Mouse (Mus musculus): ENCODE results near the gene Zfand3. TPM values are rescaled to one million over a fixed set of nuclear protein-coding genes. Genes with fewer than 3 reads are reported as not detected.

The Zfand3 gene
- polyA plus RNA-seq, 1 experiment from 2014 or later: 40.2 TPM

- Histone ChIP-seq H3K4me1 (ENCODE audit: control insufficient read depth, insufficient read depth, low read length) (peaks cover 9% of the 10 kb centered on the region; the same call in 1 of the 2 replicates), H3K9ac (ENCODE audit: low read depth, low read length) (no peak overlapping the region), H3K9me3 (ENCODE audit: control insufficient read depth, low read length) (no peaks in the 10 kb centered on the region), H3K4me3 (ENCODE audit: low read length) (no peak overlapping the region), H3K27me3 (replicated peaks; ENCODE audit: control insufficient read depth, insufficient read depth, low read length) (no peaks in the 10 kb centered on the region), H3K36me3 (ENCODE audit: control insufficient read depth, insufficient read depth, low read length) (no peaks in the 10 kb centered on the region), H3K4me2 (ENCODE audit: low read depth, low read length) (no peak overlapping the region), H3K27ac (ENCODE audit: low read length) (no peak overlapping the region)
- ATAC-seq: no peak
- WGBS: 48% methylated on average over 5 of the region's 5 CpGs
Measured at GRCm38 (mm10) chr17:30118036-30118435, 113.5 kb downstream of the Zfand3 start.

GRCm38 (mm10) chr17:30122278-30122677 is 117.7 kb downstream of the Zfand3 start:
- H3K4me1 ChIP-seq (ENCODE audit: control insufficient read depth, insufficient read depth, low read length): peaks cover 7% of the 10 kb centered on the region; the same call in 1 of the 2 replicates
- WGBS: 91% methylated on average over 3 of the region's 3 CpGs
- no peaks in the 10 kb centered on the region for H3K36me3 ChIP-seq (ENCODE audit: control insufficient read depth, insufficient read depth, low read length)
- no peaks in the 10 kb centered on the region for H3K27me3 ChIP-seq (replicated peaks; ENCODE audit: control insufficient read depth, insufficient read depth, low read length)
- H3K4me2 ChIP-seq (ENCODE audit: low read depth, low read length): no peak overlapping the region
- H3K9me3 ChIP-seq (ENCODE audit: control insufficient read depth, low read length): no peaks in the 10 kb centered on the region
- H3K27ac ChIP-seq (ENCODE audit: low read length): no peak overlapping the region
- no peak overlapping the region for H3K4me3 ChIP-seq (ENCODE audit: low read length)
- ATAC-seq: no peak
- no peak overlapping the region for H3K9ac ChIP-seq (ENCODE audit: low read depth, low read length)

- Histone ChIP-seq H3K9me3 (ENCODE audit: control insufficient read depth, low read length) (no peaks in the 10 kb centered on the region), H3K4me2 (ENCODE audit: low read depth, low read length) (no peak overlapping the region), H3K27me3 (replicated peaks; ENCODE audit: control insufficient read depth, insufficient read depth, low read length) (no peaks in the 10 kb centered on the region), H3K4me1 (ENCODE audit: control insufficient read depth, insufficient read depth, low read length) (peaks cover 11% of the 10 kb centered on the region; the same call in 1 of the 2 replicates), H3K9ac (ENCODE audit: low read depth, low read length) (no peak overlapping the region), H3K4me3 (ENCODE audit: low read length) (no peak overlapping the region), H3K27ac (ENCODE audit: low read length) (no peak overlapping the region), H3K36me3 (ENCODE audit: control insufficient read depth, insufficient read depth, low read length) (no peaks in the 10 kb centered on the region)
- no peak for ATAC-seq
- 90% methylated on average over 6 of the region's 6 CpGs for WGBS
Measured at GRCm38 (mm10) chr17:30128456-30128855, 123.9 kb downstream of the Zfand3 start.

GRCm38 (mm10) chr17:30129220-30129619 is 124.7 kb downstream of the Zfand3 start:
- WGBS: 70% methylated on average over 7 of the region's 7 CpGs
- Histone ChIP-seq H3K4me1 (ENCODE audit: control insufficient read depth, insufficient read depth, low read length) (peaks cover 11% of the 10 kb centered on the region; the same call in 1 of the 2 replicates), H3K27me3 (replicated peaks; ENCODE audit: control insufficient read depth, insufficient read depth, low read length) (no peaks in the 10 kb centered on the region)

GRCm38 (mm10) chr17:30130326-30130725 is 125.8 kb downstream of the Zfand3 start:
- WGBS: 85% methylated on average over 4 of the region's 4 CpGs
- H3K27ac ChIP-seq (ENCODE audit: low read length): no peak overlapping the region
- H3K9me3 ChIP-seq (ENCODE audit: control insufficient read depth, low read length): no peaks in the 10 kb centered on the region
- no peak overlapping the region for H3K4me2 ChIP-seq (ENCODE audit: low read depth, low read length)
- H3K27me3 ChIP-seq (replicated peaks; ENCODE audit: control insufficient read depth, insufficient read depth, low read length): no peaks in the 10 kb centered on the region
- no peak overlapping the region for H3K9ac ChIP-seq (ENCODE audit: low read depth, low read length)
- no peak for ATAC-seq
- H3K4me1 ChIP-seq (ENCODE audit: control insufficient read depth, insufficient read depth, low read length): peaks cover 12% of the 10 kb centered on the region; the same call in 1 of the 2 replicates
- no peak overlapping the region for H3K4me3 ChIP-seq (ENCODE audit: low read length)
- no peaks in the 10 kb centered on the region for H3K36me3 ChIP-seq (ENCODE audit: control insufficient read depth, insufficient read depth, low read length)

More at GRCm38 (mm10) chr17:30129220-30129619, 124.7 kb downstream of the Zfand3 start:
- Histone ChIP-seq H3K4me2 (ENCODE audit: low read depth, low read length) (no peak overlapping the region), H3K9ac (ENCODE audit: low read depth, low read length) (no peak overlapping the region), H3K9me3 (ENCODE audit: control insufficient read depth, low read length) (no peaks in the 10 kb centered on the region), H3K27ac (ENCODE audit: low read length) (no peak overlapping the region), H3K4me3 (ENCODE audit: low read length) (no peak overlapping the region), H3K36me3 (ENCODE audit: control insufficient read depth, insufficient read depth, low read length) (no peaks in the 10 kb centered on the region)
- no peak for ATAC-seq

GRCm38 (mm10) chr17:30133641-30134040 is 129.1 kb downstream of the Zfand3 start:
- Histone ChIP-seq H3K27ac (ENCODE audit: low read length) (peak overlapping the region; percentile 53), H3K36me3 (ENCODE audit: control insufficient read depth, insufficient read depth, low read length) (no peaks in the 10 kb centered on the region), H3K9me3 (ENCODE audit: control insufficient read depth, low read length) (no peaks in the 10 kb centered on the region), H3K4me2 (ENCODE audit: low read depth, low read length) (no peak overlapping the region), H3K27me3 (replicated peaks; ENCODE audit: control insufficient read depth, insufficient read depth, low read length) (no peaks in the 10 kb centered on the region), H3K9ac (ENCODE audit: low read depth, low read length) (no peak overlapping the region), H3K4me3 (ENCODE audit: low read length) (no peak overlapping the region), H3K4me1 (ENCODE audit: control insufficient read depth, insufficient read depth, low read length) (peaks cover 22% of the 10 kb centered on the region)
- no peak for ATAC-seq
- 60% methylated on average over 12 of the region's 12 CpGs for WGBS

GRCm38 (mm10) chr17:30134955-30135735 is 130.6 kb downstream of the Zfand3 start:
- ATAC-seq: peak; percentile 54
- Histone ChIP-seq H3K9ac (ENCODE audit: low read depth, low read length) (no peak overlapping the region), H3K4me1 (ENCODE audit: control insufficient read depth, insufficient read depth, low read length) (peaks cover 24% of the 10 kb centered on the region), H3K27me3 (replicated peaks; ENCODE audit: control insufficient read depth, insufficient read depth, low read length) (no peaks in the 10 kb centered on the region), H3K9me3 (ENCODE audit: control insufficient read depth, low read length) (no peaks in the 10 kb centered on the region), H3K36me3 (ENCODE audit: control insufficient read depth, insufficient read depth, low read length) (no peaks in the 10 kb centered on the region), H3K27ac (ENCODE audit: low read length) (peak overlapping the region; percentile 91), H3K4me2 (ENCODE audit: low read depth, low read length) (0 out of 2 replicates have a peak overlapping the region, but pooled peaks have one; percentile 22), H3K4me3 (ENCODE audit: low read length) (peak overlapping the region; percentile 12; the same call in 1 of the 2 replicates)
- WGBS: 50% methylated on average over 10 of the region's 10 CpGs

GRCm38 (mm10) chr17:30135890-30136289 is 131.4 kb downstream of the Zfand3 start:
- Histone ChIP-seq H3K9me3 (ENCODE audit: control insufficient read depth, low read length) (no peaks in the 10 kb centered on the region), H3K4me1 (ENCODE audit: control insufficient read depth, insufficient read depth, low read length) (peaks cover 18% of the 10 kb centered on the region), H3K27me3 (replicated peaks; ENCODE audit: control insufficient read depth, insufficient read depth, low read length) (no peaks in the 10 kb centered on the region), H3K36me3 (ENCODE audit: control insufficient read depth, insufficient read depth, low read length) (no peaks in the 10 kb centered on the region), H3K4me2 (ENCODE audit: low read depth, low read length) (no peak overlapping the region), H3K4me3 (ENCODE audit: low read length) (no peak overlapping the region), H3K27ac (ENCODE audit: low read length) (peak overlapping the region; percentile 91), H3K9ac (ENCODE audit: low read depth, low read length) (no peak overlapping the region)
- peak; percentile 61 for ATAC-seq
- WGBS: 61% methylated on average over 6 of the region's 6 CpGs

GRCm38 (mm10) chr17:30136684-30137083 is 132.2 kb downstream of the Zfand3 start:
- Histone ChIP-seq H3K4me1 (ENCODE audit: control insufficient read depth, insufficient read depth, low read length) (peaks cover 18% of the 10 kb centered on the region), H3K27ac (ENCODE audit: low read length) (peak overlapping the region; percentile 88), H3K4me3 (ENCODE audit: low read length) (no peak overlapping the region), H3K36me3 (ENCODE audit: control insufficient read depth, insufficient read depth, low read length) (no peaks in the 10 kb centered on the region), H3K9ac (ENCODE audit: low read depth, low read length) (peak overlapping the region; percentile 36; the same call in 1 of the 2 replicates), H3K27me3 (replicated peaks; ENCODE audit: control insufficient read depth, insufficient read depth, low read length) (no peaks in the 10 kb centered on the region), H3K4me2 (ENCODE audit: low read depth, low read length) (peak overlapping the region; percentile 37; the same call in 1 of the 2 replicates), H3K9me3 (ENCODE audit: control insufficient read depth, low read length) (no peaks in the 10 kb centered on the region)
- 55% methylated on average over 5 of the region's 5 CpGs for WGBS
- peak; percentile 80 for ATAC-seq

Data from intestine, embryonic 16.5 days (tissue).